Mouse (Mus musculus) limb, embryonic 10.5 days (tissue): ENCODE measurements at regions not wholly inside any gene's neighbourhood (a gene's known extent, or its start where the extent isn't known, plus 50 kb on each side); places are given as distances from the start of the nearest gene placed in this dataset.

Experiments
- DNase-seq: peaks from one replicate; pipeline ENCODE4 v3.0.0-alpha.2; 2017; ENCODE audit warnings: low spot score
- H3K27ac ChIP-seq: fragments of 300-500 bp; sonication (generic); 2 replicates; pipeline ENCODE4 v1.5.1; 2016; ENCODE audit warnings: mild to moderate bottlenecking
- H3K27me3 ChIP-seq: fragments of 300-500 bp; sonication (generic); 2 replicates; pipeline ENCODE4 v1.6.1; 2016; ENCODE audit warnings: low read depth, mild to moderate bottlenecking; ENCODE audit not compliant: poor library complexity, severe bottlenecking
- H3K36me3 ChIP-seq: fragments of 300-500 bp; sonication (generic); 2 replicates; pipeline ENCODE4 v1.6.1; 2016; ENCODE audit warnings: mild to moderate bottlenecking, moderate library complexity
- H3K4me1 ChIP-seq: fragments of 300-500 bp; sonication (generic); 2 replicates; pipeline ENCODE4 v1.6.1; 2016
- H3K4me3 ChIP-seq: fragments of 300-500 bp; sonication (generic); 2 replicates; pipeline ENCODE4 v1.5.1; 2016; ENCODE audit warnings: mild to moderate bottlenecking, moderate library complexity
- H3K9me3 ChIP-seq: fragments of 300-500 bp; sonication (generic); replicated peaks from 2 replicates; pipeline ENCODE4 v1.6.1; 2016; ENCODE audit warnings: mild to moderate bottlenecking
- WGBS: fragments of 180-500 bp; shearing (Covaris S2); methylation state at CpG from one replicate; pipeline ENCODE4 v1.1.7; 2016; 5-methylcytosine and 5-hydroxymethylcytosine counted together

DNA sequence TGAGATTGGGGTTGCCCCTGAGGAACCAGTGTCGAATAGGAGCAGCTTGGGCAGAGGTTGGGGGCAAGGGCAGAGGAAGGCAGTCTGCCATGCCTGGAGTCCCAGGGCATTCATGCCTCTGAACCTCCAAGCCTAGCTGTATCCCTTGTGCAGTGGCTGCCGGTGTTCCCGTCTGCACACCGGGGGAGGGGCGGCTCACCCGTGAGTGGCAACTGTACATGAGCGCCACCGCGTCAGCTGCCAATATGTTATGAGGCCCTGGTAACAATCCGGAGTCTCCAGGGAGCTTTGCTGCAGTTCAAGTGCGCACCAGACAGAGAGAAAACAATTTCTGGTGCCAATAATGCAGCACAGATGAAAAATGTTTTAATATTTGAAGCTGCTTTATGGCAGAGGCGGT lies 198.4 kb downstream of the Tshz3 start:
- WGBS = 77% methylated on average over 12 of the region's 12 CpGs
- H3K27ac ChIP-seq = peak overlapping the region; percentile 14; the same call in 1 of the 2 replicates
- no peak for DNase-seq
- H3K4me3 ChIP-seq = no peak overlapping the region
- H3K27me3 ChIP-seq = no peaks in the 10 kb centered on the region
- no peaks in the 10 kb centered on the region for H3K36me3 ChIP-seq
- H3K9me3 ChIP-seq = no peaks in the 10 kb centered on the region
- peaks cover 19% of the 10 kb centered on the region for H3K4me1 ChIP-seq

- WGBS = 97% methylated on average over 5 of the region's 5 CpGs
- Histone ChIP-seq H3K36me3 (no peaks in the 10 kb centered on the region), H3K27me3 (no peaks in the 10 kb centered on the region), H3K4me3 (no peak overlapping the region), H3K27ac (no peak overlapping the region), H3K4me1 (peaks cover 8% of the 10 kb centered on the region), H3K9me3 (no peaks in the 10 kb centered on the region)
- no peak for DNase-seq
Measured at GRCm38 (mm10) chr7:36901537-36901936, 203.6 kb downstream of the Tshz3 start.

DNA sequence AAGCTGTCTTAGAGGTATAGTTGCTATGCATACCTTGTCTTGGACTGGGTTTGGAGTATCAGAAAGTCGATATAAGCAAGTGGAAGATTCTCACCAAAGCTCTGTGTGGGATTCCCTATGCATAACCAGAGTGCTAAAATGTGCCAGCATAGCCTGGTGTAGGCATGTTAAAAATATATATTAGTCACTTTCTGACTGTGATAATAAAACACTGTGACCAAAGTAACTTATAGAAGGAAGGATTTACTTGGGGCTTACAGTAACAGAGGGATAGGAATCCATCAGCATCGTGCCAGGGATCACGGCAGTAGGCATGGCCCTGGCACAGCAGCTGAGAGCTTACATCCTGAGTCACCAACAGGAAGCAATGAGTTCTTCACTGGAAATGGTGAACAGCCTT lies 215.4 kb downstream of the Tshz3 start:
- no peak overlapping the region for H3K27ac ChIP-seq
- H3K36me3 ChIP-seq = no peaks in the 10 kb centered on the region
- DNase-seq = no peak
- H3K27me3 ChIP-seq = no peaks in the 10 kb centered on the region
- H3K4me1 ChIP-seq = no peaks in the 10 kb centered on the region
- H3K9me3 ChIP-seq = no peaks in the 10 kb centered on the region
- no peak overlapping the region for H3K4me3 ChIP-seq
- WGBS = 93% methylated on average over 3 of the region's 3 CpGs

DNA sequence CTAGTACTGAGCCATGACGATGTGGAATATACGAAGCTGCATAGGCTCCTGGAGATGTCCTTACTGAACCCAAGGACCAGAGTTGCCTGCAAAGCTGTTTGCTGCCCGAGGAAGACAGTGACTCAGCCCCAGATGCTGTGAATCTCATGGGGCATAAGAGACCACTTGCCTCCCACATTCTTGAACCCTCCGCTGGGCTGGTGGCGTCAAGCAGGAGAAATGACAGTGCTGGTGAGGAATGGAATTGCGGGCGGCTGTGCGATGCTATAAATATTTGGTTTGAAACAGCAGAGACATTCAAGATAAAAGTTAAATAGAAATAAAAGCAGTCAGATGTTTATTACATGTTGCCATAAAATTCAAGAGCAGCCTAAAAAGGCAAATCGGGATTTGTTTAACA lies 216.3 kb downstream of the Tshz3 start:
- no peaks in the 10 kb centered on the region for H3K9me3 ChIP-seq
- H3K4me3 ChIP-seq = no peak overlapping the region
- no peaks in the 10 kb centered on the region for H3K4me1 ChIP-seq
- no peaks in the 10 kb centered on the region for H3K27me3 ChIP-seq
- DNase-seq = no peak
- no peak overlapping the region for H3K27ac ChIP-seq
- WGBS = 85% methylated on average over 9 of the region's 9 CpGs
- no peaks in the 10 kb centered on the region for H3K36me3 ChIP-seq

- Histone ChIP-seq H3K27me3 (no peaks in the 10 kb centered on the region), H3K36me3 (no peaks in the 10 kb centered on the region), H3K27ac (no peak overlapping the region), H3K4me3 (no peak overlapping the region), H3K4me1 (no peaks in the 10 kb centered on the region), H3K9me3 (no peaks in the 10 kb centered on the region)
- 88% methylated on average over 5 of the region's 5 CpGs for WGBS
- no peak for DNase-seq
Measured at GRCm38 (mm10) chr7:36915171-36915570, 217.3 kb downstream of the Tshz3 start.

DNA sequence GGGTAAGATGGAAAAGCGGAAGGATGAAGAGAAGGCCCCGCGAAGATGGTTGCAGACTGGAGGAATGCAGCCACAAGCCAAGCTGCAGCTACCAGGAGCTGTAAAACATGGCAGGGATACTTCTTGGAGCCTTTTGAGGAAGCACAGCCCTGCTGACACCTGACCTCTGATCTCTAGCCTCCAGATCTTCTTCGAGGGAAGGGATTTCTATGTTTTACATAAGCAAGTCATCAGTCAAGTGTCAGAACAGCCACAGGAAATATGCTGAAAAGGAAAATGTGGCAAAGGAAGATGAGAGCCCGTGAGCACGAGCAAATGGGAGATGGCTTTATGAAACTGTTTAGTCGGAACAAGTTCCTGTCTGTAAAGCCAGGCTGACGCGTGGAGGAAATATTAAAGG lies 219.1 kb downstream of the Tshz3 start:
- no peaks in the 10 kb centered on the region for H3K27me3 ChIP-seq
- no peaks in the 10 kb centered on the region for H3K4me1 ChIP-seq
- H3K9me3 ChIP-seq = no peaks in the 10 kb centered on the region
- WGBS = 71% methylated on average over 9 of the region's 9 CpGs
- H3K4me3 ChIP-seq = no peak overlapping the region
- H3K27ac ChIP-seq = no peak overlapping the region
- DNase-seq = no peak
- no peaks in the 10 kb centered on the region for H3K36me3 ChIP-seq

DNA sequence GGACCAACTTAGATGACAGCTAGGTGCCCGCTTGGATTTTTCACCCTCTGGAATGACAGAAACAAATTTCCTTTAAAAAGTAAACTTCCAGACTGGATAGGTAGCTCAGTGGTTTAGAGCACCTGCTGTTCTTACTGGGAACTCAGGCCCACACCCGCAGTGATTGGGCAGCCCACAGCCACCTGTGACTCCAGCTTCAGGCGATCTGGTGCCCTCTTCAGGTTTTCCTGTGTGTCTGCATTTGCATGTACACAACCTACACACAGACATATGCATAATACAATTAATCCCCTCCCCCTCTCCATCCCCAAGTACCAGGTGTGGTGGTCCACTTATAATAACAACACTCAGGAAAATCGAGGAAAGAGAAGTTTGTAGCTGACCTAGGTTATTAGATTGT lies 221.5 kb downstream of the Tshz3 start:
- WGBS = 80% methylated on average over 4 of the region's 4 CpGs

GRCm38 (mm10) chr7:36921003-36921402 lies 223.1 kb downstream of the Tshz3 start:
- 73% methylated on average over 14 of the region's 14 CpGs for WGBS
- Histone ChIP-seq H3K4me1 (no peaks in the 10 kb centered on the region), H3K27ac (no peak overlapping the region), H3K4me3 (no peak overlapping the region), H3K27me3 (no peaks in the 10 kb centered on the region), H3K36me3 (no peaks in the 10 kb centered on the region), H3K9me3 (no peaks in the 10 kb centered on the region)
- peak; percentile 37 for DNase-seq

More for the DNA sequence above, 221.5 kb downstream of the Tshz3 start:
- H3K27ac ChIP-seq = no peak overlapping the region
- H3K9me3 ChIP-seq = no peaks in the 10 kb centered on the region
- H3K4me3 ChIP-seq = no peak overlapping the region
- H3K36me3 ChIP-seq = no peaks in the 10 kb centered on the region
- peak; percentile 35 for DNase-seq
- H3K27me3 ChIP-seq = no peaks in the 10 kb centered on the region
- H3K4me1 ChIP-seq = no peaks in the 10 kb centered on the region

GRCm38 (mm10) chr7:36933490-36933889 lies 235.6 kb downstream of the Tshz3 start:
- WGBS = 92% methylated on average over 4 of the region's 4 CpGs
- no peak overlapping the region for H3K4me3 ChIP-seq
- peaks cover 31% of the 10 kb centered on the region for H3K4me1 ChIP-seq
- no peaks in the 10 kb centered on the region for H3K27me3 ChIP-seq
- H3K9me3 ChIP-seq = no peaks in the 10 kb centered on the region
- no peak for DNase-seq
- H3K36me3 ChIP-seq = no peaks in the 10 kb centered on the region
- no peak overlapping the region for H3K27ac ChIP-seq

DNA sequence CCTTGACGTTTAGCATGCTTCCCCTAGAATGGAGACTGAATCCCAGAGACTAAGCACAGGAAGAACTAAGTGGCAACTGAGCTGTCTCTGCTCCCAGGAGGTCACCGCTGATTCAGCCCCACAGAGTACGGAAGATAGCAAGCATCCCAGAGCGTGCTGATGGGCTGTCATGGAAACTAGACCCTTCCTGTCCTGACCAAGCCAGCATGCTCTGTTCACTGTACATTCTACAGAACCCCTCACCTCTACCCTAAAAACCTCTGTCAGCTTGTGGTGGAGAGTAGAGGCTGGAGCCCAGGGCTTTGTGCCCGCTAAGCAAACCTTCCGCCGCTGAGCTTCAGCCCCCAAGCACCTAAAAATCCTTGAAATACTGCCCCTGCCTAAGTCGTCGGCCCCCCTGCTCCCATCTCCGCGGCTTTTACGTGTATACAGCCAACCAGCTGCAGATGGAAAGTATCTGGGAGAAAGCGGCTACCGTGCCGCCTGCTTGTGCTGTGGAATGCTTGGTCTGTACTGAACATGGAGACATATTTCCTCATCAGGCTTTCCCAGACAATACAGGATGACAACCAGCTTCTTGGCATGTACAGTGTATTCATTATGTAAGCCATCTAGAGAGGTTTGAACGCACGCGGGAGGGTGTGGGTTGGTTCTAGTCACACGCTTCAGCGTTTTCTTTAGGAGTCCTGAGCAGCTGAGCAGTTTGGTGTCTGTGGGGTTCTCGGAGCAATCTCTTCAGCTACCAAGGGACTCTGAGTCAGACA lies 237.1 kb downstream of the Tshz3 start:
- Histone ChIP-seq H3K27ac (peak overlapping the region; percentile 59; the same call in 1 of the 2 replicates), H3K4me3 (no peak overlapping the region), H3K27me3 (no peaks in the 10 kb centered on the region), H3K4me1 (peaks cover 19% of the 10 kb centered on the region), H3K9me3 (no peaks in the 10 kb centered on the region), H3K36me3 (no peaks in the 10 kb centered on the region)
- WGBS = 83% methylated on average over 21 of the region's 21 CpGs
- no peak for DNase-seq

DNA sequence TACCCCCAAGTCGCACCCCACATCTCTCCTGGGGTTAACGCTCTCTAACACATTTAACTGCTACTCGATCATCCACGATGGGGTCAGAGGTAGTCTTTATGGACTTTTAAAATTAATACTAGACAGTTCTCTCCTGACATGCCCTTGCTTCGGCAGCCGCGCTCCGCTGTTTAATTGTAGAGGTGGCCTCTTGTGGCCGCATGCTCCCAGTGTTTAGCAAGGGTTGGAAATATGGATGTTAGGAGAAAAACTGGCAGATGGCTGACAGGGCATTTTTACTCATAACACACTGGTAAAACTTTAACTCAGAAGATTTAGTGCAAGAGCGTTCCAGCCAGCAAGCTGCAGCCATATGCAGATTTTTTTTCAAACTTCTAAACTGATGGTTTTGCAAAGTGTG lies 242.7 kb downstream of the Tshz3 start:
- DNase-seq = no peak
- WGBS = 84% methylated on average over 10 of the region's 10 CpGs
- no peaks in the 10 kb centered on the region for H3K27me3 ChIP-seq
- no peak overlapping the region for H3K27ac ChIP-seq
- H3K9me3 ChIP-seq = no peaks in the 10 kb centered on the region
- no peak overlapping the region for H3K4me3 ChIP-seq
- peaks cover 8% of the 10 kb centered on the region for H3K4me1 ChIP-seq
- H3K36me3 ChIP-seq = no peaks in the 10 kb centered on the region

GRCm38 (mm10) chr7:36945024-36945815 lies 247.3 kb downstream of the Tshz3 start:
- H3K4me1 ChIP-seq = peaks cover 11% of the 10 kb centered on the region
- H3K27me3 ChIP-seq = no peaks in the 10 kb centered on the region
- H3K4me3 ChIP-seq = no peak overlapping the region
- no peaks in the 10 kb centered on the region for H3K9me3 ChIP-seq
- H3K36me3 ChIP-seq = no peaks in the 10 kb centered on the region
- WGBS = 77% methylated on average over 14 of the region's 14 CpGs
- DNase-seq = no peak
- peak overlapping the region; percentile 79 for H3K27ac ChIP-seq

DNA sequence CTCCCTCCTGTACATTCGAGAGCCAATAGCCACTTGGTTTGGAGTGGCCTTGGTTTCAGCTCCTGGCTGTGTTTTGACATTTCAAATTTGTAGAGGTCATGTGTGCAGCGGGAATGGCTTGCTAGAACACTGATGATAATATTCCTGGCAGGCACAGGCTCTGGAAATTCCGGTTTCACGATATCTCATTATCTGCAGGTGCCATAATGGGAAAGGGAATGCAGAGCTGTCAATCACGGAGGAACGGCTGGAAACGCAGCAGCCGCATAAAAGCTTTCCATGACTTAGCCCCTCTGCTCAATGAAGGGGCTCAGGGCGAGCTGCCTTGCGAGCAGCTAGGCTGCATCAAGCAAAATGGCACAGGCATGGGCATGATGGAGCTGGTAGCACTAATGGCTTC lies 251.6 kb downstream of the Tshz3 start:
- WGBS = 88% methylated on average over 10 of the region's 10 CpGs
- no peak for DNase-seq

More for the DNA sequence above, 251.6 kb downstream of the Tshz3 start:
- Histone ChIP-seq H3K36me3 (no peaks in the 10 kb centered on the region), H3K9me3 (no peaks in the 10 kb centered on the region), H3K4me1 (peaks cover 11% of the 10 kb centered on the region), H3K27me3 (no peaks in the 10 kb centered on the region), H3K27ac (no peak overlapping the region), H3K4me3 (no peak overlapping the region)
